Mouse (Mus musculus) hindbrain, embryonic 14.5 days (tissue): Measurements from ENCODE around the gene Pde6c. TPM values are rescaled to one million over a fixed set of nuclear protein-coding genes. Genes with fewer than 3 reads are reported as not detected.

Source experiments
- ATAC-seq: fragments of 200-750 bp; cut with Nextera tagmentation; 2 replicates; pipeline ENCODE4 v1.8.0; 2017; ENCODE audit warnings: moderate number of reproducible peaks, mild to moderate bottlenecking, moderate TSS enrichment, moderate library complexity; ENCODE audit not compliant: low FRiP score
- DNase-seq: peaks from one replicate; pipeline ENCODE4 v3.0.0-alpha.2; 2015; ENCODE audit warnings: low spot score
- H3K27ac ChIP-seq: fragments of 300-500 bp; sonication (generic); 2 replicates; pipeline ENCODE4 v1.5.1; 2014; ENCODE audit warnings: mild to moderate bottlenecking, moderate library complexity
- H3K27me3 ChIP-seq: fragments of 300-500 bp; sonication (generic); 2 replicates; pipeline ENCODE4 v1.6.1; 2014; ENCODE audit warnings: mild to moderate bottlenecking, low read length, mixed read lengths; ENCODE audit not compliant: control insufficient read depth, insufficient read depth
- H3K36me3 ChIP-seq: fragments of 300-500 bp; sonication (generic); replicated peaks from 2 replicates; pipeline ENCODE4 v1.6.1; 2014; ENCODE audit not compliant: control insufficient read depth, insufficient read depth
- H3K4me1 ChIP-seq: fragments of 300-500 bp; sonication (generic); replicated peaks from 2 replicates; pipeline ENCODE4 v1.6.1; 2014; ENCODE audit warnings: antibody characterized with exemption, low read length, mixed read lengths; ENCODE audit not compliant: control insufficient read depth, insufficient read depth
- H3K4me2 ChIP-seq: fragments of 300-500 bp; sonication (generic); replicated peaks from 2 replicates; pipeline ENCODE4 v1.6.1; 2014; ENCODE audit warnings: mild to moderate bottlenecking, moderate library complexity
- H3K4me3 ChIP-seq: fragments of 300-500 bp; sonication (generic); replicated peaks from 2 replicates; pipeline ENCODE4 v1.5.1; 2014; ENCODE audit warnings: mild to moderate bottlenecking, low read length
- H3K9ac ChIP-seq: fragments of 300-500 bp; sonication (generic); 2 replicates; pipeline ENCODE4 v1.6.1; 2014
- H3K9me3 ChIP-seq: fragments of 300-500 bp; sonication (generic); 2 replicates; pipeline ENCODE4 v1.6.1; 2016; ENCODE audit warnings: low read length; ENCODE audit not compliant: control insufficient read depth
- WGBS: fragments of 180-500 bp; shearing (Covaris S2); extraction: QIAGEN DNeasy Blood & Tissue Kit; methylation state at CpG from one replicate; pipeline ENCODE4 v1.1.7; 2014; 5-methylcytosine and 5-hydroxymethylcytosine counted together
- polyA plus RNA-seq: library from polyadenylated mRNA; unstranded; fragments of >200 nt; fragmentation: Nextera tagmentation; extraction: Ambion mirVana; gene quantifications from 2 replicates; pipeline ENCODE4 v1.2.1, GENCODE M21; 2014

Gene Pde6c
- 0.21 and 0.22 TPM in 2 replicates for polyA plus RNA-seq

GRCm38 (mm10) chr19:38132481-38132880, at the start of gene Pde6c:
Gene Pde6c, plus strand, starts transcription at chr19:38132781.
- Histone ChIP-seq H3K4me1 (no peaks in the 10 kb centered on the region), H3K9me3 (no peaks in the 10 kb centered on the region), H3K4me3 (no peak within 1 kb of the TSS), H3K4me2 (no peak within 1 kb of the TSS), H3K9ac (no peak within 1 kb of the TSS), H3K36me3 (no peaks in the 10 kb centered on the region), H3K27me3 (no peaks in the 10 kb centered on the region), H3K27ac (no peak within 1 kb of the TSS)
- WGBS = 81% methylated on average over 6 of the region's 6 CpGs
- ATAC-seq = no peak
- no peak for DNase-seq

DNA sequence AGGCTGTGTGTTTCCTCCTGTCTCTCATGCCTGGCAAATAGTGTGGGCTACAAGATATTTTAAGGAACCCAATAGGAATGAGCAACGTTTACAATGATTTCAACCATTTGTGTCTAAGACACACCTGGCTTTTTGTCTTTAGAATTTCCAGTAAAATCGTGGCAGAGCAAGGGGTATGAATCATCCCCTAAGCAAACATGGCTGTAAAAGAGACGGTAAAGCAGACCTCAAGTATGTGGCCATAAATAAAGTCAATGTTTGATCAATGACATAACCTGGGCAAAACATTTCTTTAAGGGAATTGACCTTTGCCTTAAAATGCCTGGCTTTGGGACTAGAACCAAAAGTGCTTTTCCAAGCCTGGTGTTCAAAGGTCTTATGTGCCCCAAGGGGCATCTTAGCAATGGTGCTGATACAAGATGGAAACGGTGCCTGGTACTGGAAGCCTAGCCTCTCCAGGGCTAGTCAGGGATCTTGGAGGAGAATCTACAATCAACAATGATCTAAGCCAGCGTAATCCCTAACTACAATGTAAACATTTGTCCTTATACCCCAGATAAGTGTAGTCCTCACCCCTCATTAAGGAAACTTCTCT, 49.6 kb upstream of the Pde6c start:
- no peak overlapping the region for H3K27ac ChIP-seq
- DNase-seq = no peak
- ATAC-seq = no peak
- H3K36me3 ChIP-seq = no peaks in the 10 kb centered on the region
- H3K9me3 ChIP-seq = no peaks in the 10 kb centered on the region
- no peaks in the 10 kb centered on the region for H3K4me1 ChIP-seq
- no peaks in the 10 kb centered on the region for H3K27me3 ChIP-seq
- WGBS = 86% methylated on average over 5 of the region's 5 CpGs
- no peak overlapping the region for H3K9ac ChIP-seq
- H3K4me3 ChIP-seq = no peak overlapping the region
- no peak overlapping the region for H3K4me2 ChIP-seq

DNA sequence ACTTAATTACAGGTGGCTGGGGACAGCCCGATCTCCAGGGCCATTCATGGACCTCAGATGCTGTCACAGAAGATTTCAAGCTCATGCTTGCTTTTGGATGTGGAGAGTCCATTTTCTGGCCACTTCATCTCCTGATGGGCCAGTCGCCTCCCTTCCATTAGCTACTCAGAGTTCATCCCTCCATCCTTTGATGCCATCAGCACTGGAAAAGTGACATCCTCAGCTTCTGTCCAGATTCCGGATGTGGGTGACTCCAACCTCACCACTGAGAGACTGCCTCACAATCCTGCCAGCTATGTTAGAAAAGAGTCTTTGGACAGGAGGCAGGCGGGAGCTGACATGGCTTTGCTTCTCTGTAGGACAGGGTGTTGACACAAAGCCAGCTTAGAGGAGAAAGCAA, 46.7 kb upstream of the Pde6c start:
- 95% methylated on average over 4 of the region's 4 CpGs for WGBS
- DNase-seq = no peak

GRCm38 (mm10) chr19:38086948-38087551, 45.5 kb upstream of the Pde6c start:
- DNase-seq (peak; percentile 48), ATAC-seq (0 out of 2 replicates have a peak, but pooled peaks have one; percentile 53)
- Histone ChIP-seq H3K4me2 (no peak overlapping the region), H3K9me3 (no peaks in the 10 kb centered on the region), H3K9ac (no peak overlapping the region), H3K4me1 (no peaks in the 10 kb centered on the region), H3K36me3 (no peaks in the 10 kb centered on the region), H3K27me3 (no peaks in the 10 kb centered on the region), H3K27ac (no peak overlapping the region), H3K4me3 (no peak overlapping the region)
- 55% methylated on average over 11 of the region's 11 CpGs for WGBS

More for the DNA sequence above, 46.7 kb upstream of the Pde6c start:
- no peak overlapping the region for H3K4me3 ChIP-seq
- no peaks in the 10 kb centered on the region for H3K27me3 ChIP-seq
- H3K9me3 ChIP-seq = no peaks in the 10 kb centered on the region
- no peak for ATAC-seq
- H3K36me3 ChIP-seq = no peaks in the 10 kb centered on the region
- H3K4me1 ChIP-seq = no peaks in the 10 kb centered on the region
- H3K4me2 ChIP-seq = no peak overlapping the region
- no peak overlapping the region for H3K9ac ChIP-seq
- H3K27ac ChIP-seq = no peak overlapping the region

- Histone ChIP-seq H3K36me3 (no peaks in the 10 kb centered on the region), H3K27ac (no peak overlapping the region), H3K4me1 (no peaks in the 10 kb centered on the region), H3K4me3 (no peak overlapping the region), H3K4me2 (no peak overlapping the region), H3K9ac (no peak overlapping the region), H3K27me3 (no peaks in the 10 kb centered on the region), H3K9me3 (no peaks in the 10 kb centered on the region)
- WGBS = 80% methylated on average over 8 of the region's 8 CpGs
- ATAC-seq (no peak), DNase-seq (no peak)
Measured at GRCm38 (mm10) chr19:38089358-38089757, 43.2 kb upstream of the Pde6c start.

GRCm38 (mm10) chr19:38091512-38091985, 41.0 kb upstream of the Pde6c start:
- Histone ChIP-seq H3K27me3 (peaks cover 13% of the 10 kb centered on the region), H3K4me1 (no peaks in the 10 kb centered on the region), H3K36me3 (no peaks in the 10 kb centered on the region), H3K4me2 (no peak overlapping the region), H3K9ac (no peak overlapping the region), H3K9me3 (no peaks in the 10 kb centered on the region), H3K27ac (no peak overlapping the region), H3K4me3 (no peak overlapping the region)
- ATAC-seq (no peak), DNase-seq (no peak)
- 55% methylated on average over 4 of the region's 4 CpGs for WGBS

GRCm38 (mm10) chr19:38096231-38096630, 36.4 kb upstream of the Pde6c start:
- Histone ChIP-seq H3K4me3 (no peak overlapping the region), H3K9ac (no peak overlapping the region), H3K4me1 (no peaks in the 10 kb centered on the region; the same call in 1 of the 2 replicates), H3K27me3 (peaks cover 40% of the 10 kb centered on the region), H3K4me2 (no peak overlapping the region), H3K27ac (no peak overlapping the region), H3K9me3 (no peaks in the 10 kb centered on the region), H3K36me3 (no peaks in the 10 kb centered on the region)
- ATAC-seq (no peak), DNase-seq (no peak)
- WGBS = 18% methylated on average over 4 of the region's 4 CpGs

- ATAC-seq (peak; percentile 55; the same call in 1 of the 2 replicates), DNase-seq (no peak)
- Histone ChIP-seq H3K4me3 (peak within 1 kb of the TSS; percentile 34), H3K36me3 (no peaks in the 10 kb centered on the region), H3K9ac (peak within 1 kb of the TSS; percentile 40; the same call in 1 of the 2 replicates), H3K9me3 (no peaks in the 10 kb centered on the region), H3K27me3 (peaks cover 40% of the 10 kb centered on the region), H3K4me2 (peak within 1 kb of the TSS; percentile 67), H3K4me1 (no peaks in the 10 kb centered on the region; the same call in 1 of the 2 replicates), H3K27ac (no peak within 1 kb of the TSS)
- under 1% methylated on average over 77 of the region's 77 CpGs for WGBS
Measured at GRCm38 (mm10) chr19:38096858-38097758, 35.5 kb upstream of the Pde6c start, which contains the start of gene Ffar4. Gene Ffar4, plus strand, starts transcription at chr19:38097071.

DNA sequence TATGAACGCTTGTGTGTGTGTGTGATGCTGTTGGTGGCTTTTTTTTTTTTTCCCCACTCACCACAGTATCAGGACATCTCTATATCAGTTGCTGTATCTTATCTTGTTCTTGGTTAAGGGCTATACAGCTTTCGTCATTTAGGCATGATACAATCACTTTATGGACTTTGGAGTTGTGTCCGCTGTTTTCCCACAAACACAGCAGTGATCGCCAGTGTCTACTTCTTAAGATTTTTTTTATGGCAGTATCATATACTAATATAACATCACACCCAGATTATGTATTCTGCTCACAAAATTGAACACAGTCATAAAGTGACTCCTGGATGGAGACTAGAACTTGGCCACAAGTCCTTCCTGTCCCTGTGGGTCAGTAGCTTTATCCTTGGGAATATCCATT, 24.7 kb upstream of the Pde6c start:
- H3K4me1 ChIP-seq = no peaks in the 10 kb centered on the region
- DNase-seq (no peak), ATAC-seq (no peak)
- no peak overlapping the region for H3K4me2 ChIP-seq
- no peaks in the 10 kb centered on the region for H3K27me3 ChIP-seq
- 90% methylated on average over 4 of the region's 4 CpGs for WGBS
- no peaks in the 10 kb centered on the region for H3K36me3 ChIP-seq
- H3K9ac ChIP-seq = no peak overlapping the region
- H3K27ac ChIP-seq = no peak overlapping the region
- H3K4me3 ChIP-seq = no peak overlapping the region
- H3K9me3 ChIP-seq = no peaks in the 10 kb centered on the region
